Mouse (Mus musculus) hindbrain, embryonic 15.5 days (tissue): Measurements from ENCODE around the gene Entpd3. TPM values are rescaled to one million over a fixed set of nuclear protein-coding genes. Genes with fewer than 3 reads are reported as not detected.

Experiments used
- ATAC-seq: fragments of 200-750 bp; cut with Nextera tagmentation; 2 replicates; pipeline ENCODE4 v1.8.0; 2017; ENCODE audit warnings: low read depth, moderate number of reproducible peaks, moderate TSS enrichment; ENCODE audit not compliant: low FRiP score
- H3K27ac ChIP-seq: fragments of 300-500 bp; sonication (generic); replicated peaks from 2 replicates; pipeline ENCODE4 v1.5.1; 2015; ENCODE audit warnings: mild to moderate bottlenecking, inconsistent platforms
- H3K27me3 ChIP-seq: fragments of 300-500 bp; sonication (generic); 2 replicates; pipeline ENCODE4 v1.6.1; 2015; ENCODE audit warnings: control low read depth, inconsistent platforms
- H3K36me3 ChIP-seq: fragments of 300-500 bp; sonication (generic); 2 replicates; pipeline ENCODE4 v1.6.1; 2015; ENCODE audit warnings: control low read depth, inconsistent platforms
- H3K4me1 ChIP-seq: fragments of 300-500 bp; sonication (generic); replicated peaks from 2 replicates; pipeline ENCODE4 v1.6.1; 2015; ENCODE audit warnings: control low read depth, inconsistent platforms
- H3K4me2 ChIP-seq: fragments of 300-500 bp; sonication (generic); 2 replicates; pipeline ENCODE4 v1.6.1; 2015; ENCODE audit warnings: moderate library complexity, mild to moderate bottlenecking, inconsistent platforms
- H3K4me3 ChIP-seq: fragments of 300-500 bp; sonication (generic); 2 replicates; pipeline ENCODE4 v1.5.1; 2015; ENCODE audit warnings: mild to moderate bottlenecking, inconsistent platforms
- H3K9ac ChIP-seq: fragments of 300-500 bp; sonication (generic); 2 replicates; pipeline ENCODE4 v1.6.1; 2015; ENCODE audit warnings: inconsistent platforms
- H3K9me3 ChIP-seq: fragments of 300-500 bp; sonication (generic); 2 replicates; pipeline ENCODE4 v1.6.1; 2016; ENCODE audit warnings: control low read depth, inconsistent platforms
- WGBS: fragments of 180-500 bp; shearing (Covaris S2); methylation state at CpG from one replicate; pipeline ENCODE4 v1.1.7; 2015; 5-methylcytosine and 5-hydroxymethylcytosine counted together
- polyA plus RNA-seq: library from polyadenylated mRNA; unstranded; fragments of >200 nt; fragmentation: Nextera tagmentation; extraction: Ambion mirVana; gene quantifications from 2 replicates; pipeline ENCODE4 v1.2.1, GENCODE M21; 2015

Entpd3 gene
- polyA plus RNA-seq, 1 experiment from 2014 or later: 4.1 TPM

DNA sequence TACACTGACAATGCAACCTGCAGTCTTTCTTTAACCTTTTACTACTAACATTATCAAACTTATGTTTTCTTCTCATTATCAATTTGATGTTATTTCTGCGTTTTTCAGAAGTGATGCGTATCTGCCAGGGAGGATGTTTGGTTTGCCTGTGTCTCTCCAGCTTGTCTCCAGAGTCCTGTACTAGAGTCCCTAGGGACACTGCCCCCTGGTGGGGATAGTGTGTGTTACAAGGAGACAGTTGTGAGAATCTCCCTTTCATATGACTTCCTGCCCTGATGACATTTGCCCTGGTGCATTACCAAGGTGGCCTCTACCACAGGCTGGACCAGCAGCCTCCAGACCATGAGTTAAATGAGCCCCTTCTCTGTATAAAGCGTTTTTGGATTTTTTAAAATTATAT lies 46.9 kb downstream of the Entpd3 start:
- Histone ChIP-seq H3K4me2 (no peak overlapping the region), H3K9ac (no peak overlapping the region), H3K27me3 (no peaks in the 10 kb centered on the region), H3K4me3 (no peak overlapping the region), H3K36me3 (no peaks in the 10 kb centered on the region), H3K9me3 (no peaks in the 10 kb centered on the region), H3K4me1 (peaks cover 15% of the 10 kb centered on the region), H3K27ac (no peak overlapping the region)
- 11% methylated on average over 3 of the region's 3 CpGs for WGBS
- ATAC-seq: no peak

DNA sequence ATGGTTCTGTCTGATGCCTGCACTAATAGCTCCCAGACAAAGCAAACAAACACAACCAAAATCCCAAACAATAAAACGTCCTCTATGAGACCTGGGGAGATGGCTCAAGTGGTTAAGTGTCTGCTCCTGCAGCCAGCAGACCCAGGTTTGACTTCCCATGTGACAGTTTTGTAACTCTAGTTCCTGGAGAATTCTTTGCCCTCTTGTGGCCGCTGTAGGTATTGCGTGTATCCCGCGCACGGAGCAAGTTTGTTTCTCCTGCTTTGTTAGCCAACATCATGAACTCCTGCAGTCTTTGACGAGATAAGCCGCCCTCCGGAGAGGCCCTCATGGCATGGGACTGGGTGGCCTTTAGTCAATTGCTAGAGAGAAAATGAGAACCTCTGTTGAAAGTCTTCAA lies 51.9 kb downstream of the Entpd3 start:
- no peaks in the 10 kb centered on the region for H3K9me3 ChIP-seq
- H3K27me3 ChIP-seq: no peaks in the 10 kb centered on the region
- 4% methylated on average over 9 of the region's 9 CpGs for WGBS
- H3K27ac ChIP-seq: no peak overlapping the region
- H3K4me1 ChIP-seq: peaks cover 12% of the 10 kb centered on the region
- H3K36me3 ChIP-seq: no peaks in the 10 kb centered on the region
- no peak overlapping the region for H3K9ac ChIP-seq
- no peak for ATAC-seq
- no peak overlapping the region for H3K4me2 ChIP-seq
- H3K4me3 ChIP-seq: no peak overlapping the region

DNA sequence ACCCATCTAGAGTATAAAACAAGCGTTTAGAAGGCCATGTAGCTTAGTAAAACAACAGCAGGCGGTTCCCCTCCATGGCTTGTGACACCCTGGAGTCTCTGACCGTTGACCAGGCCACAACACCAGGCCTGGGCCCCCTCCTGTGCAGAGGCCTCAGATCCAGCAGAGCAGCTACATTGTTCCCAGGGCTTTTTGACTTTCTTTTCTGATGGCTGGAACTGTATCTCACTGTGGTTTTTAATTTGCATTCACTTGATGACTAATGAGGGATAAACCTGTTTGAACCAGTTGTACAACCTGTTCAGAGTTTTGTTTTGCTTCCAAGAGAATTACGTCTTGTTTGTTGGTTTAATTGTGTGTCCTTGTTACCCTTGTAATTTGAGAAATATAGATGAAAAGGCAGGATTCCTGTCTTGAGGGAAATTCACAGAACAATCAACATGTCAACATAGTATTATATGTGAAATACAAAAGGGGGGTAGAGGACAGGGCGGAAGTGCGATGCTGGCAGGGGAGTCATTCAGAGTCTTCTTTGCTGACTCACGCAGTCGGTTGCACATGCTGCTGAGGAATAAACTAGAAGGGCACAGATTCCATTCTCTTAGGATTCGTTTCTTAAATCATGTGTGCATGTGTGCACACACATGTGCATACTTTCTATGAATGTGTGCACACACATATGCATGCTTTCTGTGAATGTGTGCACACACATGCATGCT lies 53.9 kb downstream of the Entpd3 start:
- no peak overlapping the region for H3K9ac ChIP-seq
- no peak for ATAC-seq
- no peak overlapping the region for H3K4me3 ChIP-seq
- no peaks in the 10 kb centered on the region for H3K36me3 ChIP-seq
- H3K27me3 ChIP-seq: no peaks in the 10 kb centered on the region
- 48% methylated on average over 9 of the region's 9 CpGs for WGBS
- no peak overlapping the region for H3K27ac ChIP-seq
- H3K4me2 ChIP-seq: no peak overlapping the region
- peaks cover 12% of the 10 kb centered on the region for H3K4me1 ChIP-seq
- no peaks in the 10 kb centered on the region for H3K9me3 ChIP-seq

DNA sequence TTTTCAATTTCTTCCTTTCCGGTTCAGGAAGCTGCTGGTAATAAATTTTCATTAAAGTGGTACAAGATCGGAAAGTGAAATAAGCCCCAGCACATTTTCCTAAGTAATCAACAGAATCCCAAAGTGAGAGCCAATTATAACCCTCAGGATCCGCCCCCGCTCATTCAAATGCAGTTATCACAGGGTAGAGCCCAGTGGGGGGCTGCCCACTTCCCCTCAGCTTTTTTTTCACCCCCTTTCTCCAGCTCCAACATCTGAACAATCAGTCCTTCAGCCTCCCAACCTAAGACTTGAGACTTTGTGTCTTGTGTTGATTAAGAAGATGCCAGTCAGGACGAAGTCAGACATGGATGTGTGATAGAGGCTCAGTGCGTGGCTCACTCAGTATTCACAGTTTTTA lies 55.2 kb downstream of the Entpd3 start:
- ATAC-seq: no peak
- Histone ChIP-seq H3K27me3 (no peaks in the 10 kb centered on the region), H3K9me3 (no peaks in the 10 kb centered on the region), H3K4me3 (no peak overlapping the region), H3K4me2 (no peak overlapping the region), H3K36me3 (no peaks in the 10 kb centered on the region), H3K4me1 (peaks cover 12% of the 10 kb centered on the region), H3K9ac (no peak overlapping the region), H3K27ac (no peak overlapping the region)
- 40% methylated on average over 6 of the region's 6 CpGs for WGBS

DNA sequence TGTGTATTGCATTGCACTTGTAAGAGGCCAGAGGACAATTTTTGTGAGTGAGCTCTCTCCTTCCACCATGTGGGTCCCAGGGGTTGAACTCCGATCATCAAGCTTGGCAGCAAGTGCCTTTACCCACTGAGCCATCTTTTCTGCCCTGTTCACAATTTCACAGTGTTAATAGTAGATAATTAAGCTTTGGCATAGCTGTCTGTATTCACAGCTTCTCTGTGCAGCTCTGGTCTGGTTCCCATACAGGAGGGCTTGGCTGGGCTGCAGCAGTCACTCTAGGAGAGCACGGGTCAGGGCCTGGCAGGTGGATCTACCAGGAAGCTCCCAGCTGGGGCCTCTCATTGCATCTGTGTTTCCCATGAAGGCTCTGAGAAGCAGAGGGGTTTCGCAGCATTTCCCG lies 55.7 kb downstream of the Entpd3 start:
- no peak for ATAC-seq
- no peaks in the 10 kb centered on the region for H3K27me3 ChIP-seq
- H3K9ac ChIP-seq: no peak overlapping the region
- H3K27ac ChIP-seq: no peak overlapping the region
- no peak overlapping the region for H3K4me3 ChIP-seq
- H3K9me3 ChIP-seq: no peaks in the 10 kb centered on the region
- H3K4me2 ChIP-seq: no peak overlapping the region
- peaks cover 12% of the 10 kb centered on the region for H3K4me1 ChIP-seq
- WGBS: 47% methylated on average over 4 of the region's 4 CpGs
- H3K36me3 ChIP-seq: no peaks in the 10 kb centered on the region

DNA sequence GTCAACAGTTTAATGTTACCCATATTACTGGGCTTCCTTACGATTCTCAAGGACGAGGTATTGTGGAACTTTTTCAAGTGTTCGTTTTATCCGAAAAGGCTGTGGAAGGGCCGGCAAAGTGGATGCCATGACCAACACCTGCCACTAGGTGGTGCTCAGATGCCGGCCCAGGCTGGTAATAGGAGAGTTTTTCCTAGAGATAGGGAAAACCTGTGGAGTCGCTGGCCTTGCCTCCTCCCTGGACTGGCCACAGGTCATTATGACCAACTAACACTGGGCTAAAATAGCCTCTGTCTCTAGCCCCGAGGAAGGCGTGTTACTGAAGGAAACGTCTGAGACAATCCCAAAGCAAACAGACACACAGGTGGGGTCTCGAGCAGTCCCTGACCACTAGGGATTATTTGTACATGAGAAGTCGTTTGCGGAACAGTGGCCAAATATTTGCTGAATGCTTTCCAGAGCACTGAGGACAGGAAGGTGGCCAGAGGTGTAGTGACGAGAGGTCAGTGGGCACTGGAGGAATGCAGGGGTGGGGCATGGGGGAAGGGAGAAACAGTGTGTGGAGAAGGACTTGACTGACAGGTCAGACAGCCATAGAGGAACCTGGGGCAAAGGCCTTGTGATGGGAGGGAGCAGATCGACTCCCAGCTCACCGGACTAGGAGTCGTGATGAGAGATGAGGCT lies 62.0 kb downstream of the Entpd3 start:
- 23% methylated on average over 17 of the region's 17 CpGs for WGBS
- ATAC-seq: peak; percentile 37; the same call in 1 of the 2 replicates
- H3K27me3 ChIP-seq: peaks cover 2% of the 10 kb centered on the region; the same call in 1 of the 2 replicates
- no peaks in the 10 kb centered on the region for H3K36me3 ChIP-seq
- no peaks in the 10 kb centered on the region for H3K9me3 ChIP-seq
- H3K9ac ChIP-seq: no peak overlapping the region
- H3K27ac ChIP-seq: no peak overlapping the region
- H3K4me3 ChIP-seq: no peak overlapping the region
- H3K4me2 ChIP-seq: no peak overlapping the region
- peaks cover 25% of the 10 kb centered on the region for H3K4me1 ChIP-seq

DNA sequence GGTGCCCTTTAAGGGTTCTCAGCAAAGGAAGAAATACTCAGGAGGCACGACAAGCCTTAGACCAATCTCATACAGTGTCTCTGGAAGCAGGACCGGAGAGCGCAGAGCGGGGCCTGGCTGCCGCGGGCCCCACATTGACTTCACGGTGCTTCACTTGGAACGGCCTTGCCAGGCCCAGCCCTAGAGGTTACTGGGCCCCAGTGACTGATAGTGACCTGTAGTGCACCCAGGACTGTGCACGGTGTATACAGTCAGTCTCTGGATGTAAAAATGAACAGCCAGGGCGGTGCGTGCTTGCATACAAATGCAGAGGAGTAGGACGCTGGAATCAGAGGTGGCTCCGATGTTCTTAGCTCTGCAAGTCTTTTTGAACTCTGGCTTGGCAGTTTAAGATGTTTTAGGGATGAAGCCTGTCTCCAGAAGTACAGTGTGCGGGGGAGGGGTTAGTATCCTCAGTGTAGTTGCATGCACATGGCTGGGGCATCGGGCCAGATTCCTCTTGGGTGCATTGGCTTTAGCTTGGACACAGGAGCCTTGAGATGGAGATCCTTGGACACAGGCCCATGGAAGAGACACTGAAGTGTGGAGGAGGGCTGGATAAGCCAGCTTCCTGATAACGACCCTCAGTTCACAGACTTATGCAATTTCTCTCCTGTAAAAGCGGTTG lies 62.7 kb downstream of the Entpd3 start:
- Histone ChIP-seq H3K4me3 (0 out of 2 replicates have a peak overlapping the region, but pooled peaks have one; percentile 8), H3K9ac (no peak overlapping the region), H3K27ac (peak overlapping the region; percentile 21; the same call in 1 of the 2 replicates), H3K9me3 (no peaks in the 10 kb centered on the region), H3K4me2 (peak overlapping the region; percentile 49), H3K36me3 (no peaks in the 10 kb centered on the region), H3K4me1 (peaks cover 25% of the 10 kb centered on the region), H3K27me3 (peaks cover 2% of the 10 kb centered on the region; the same call in 1 of the 2 replicates)
- WGBS: 52% methylated on average over 17 of the region's 17 CpGs
- ATAC-seq: peak; percentile 61

DNA sequence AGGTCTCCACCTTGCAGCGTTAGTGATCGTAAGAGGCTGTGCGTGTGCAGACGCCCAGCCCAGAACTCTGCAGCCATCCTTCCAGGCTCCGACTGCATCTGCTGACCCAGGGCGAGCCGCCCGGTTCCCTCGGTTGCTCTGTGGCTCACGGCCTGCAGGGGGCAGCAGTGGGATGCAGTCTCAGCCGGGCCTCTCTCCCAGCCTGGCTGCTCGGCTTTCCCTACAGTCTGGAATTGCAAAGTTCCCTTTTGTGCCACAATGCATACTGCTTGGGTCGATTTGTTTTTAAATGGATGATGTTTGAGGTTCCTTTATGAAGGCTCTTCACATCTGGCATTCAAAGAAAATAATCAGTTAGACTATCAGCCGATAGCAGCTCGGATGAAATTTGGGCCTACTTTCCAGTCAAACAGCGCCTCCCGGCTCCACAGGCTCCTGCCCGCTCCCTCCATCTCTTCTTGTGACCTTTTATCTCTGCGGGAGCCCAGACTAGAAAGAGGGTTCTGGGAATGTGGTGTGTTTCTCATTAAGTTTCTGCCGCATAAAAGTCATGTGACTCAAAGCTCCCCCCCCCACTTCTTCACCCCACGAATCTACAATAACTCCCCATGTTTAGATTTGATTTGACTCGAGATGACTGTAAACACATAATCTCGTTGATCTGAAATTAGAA lies 63.4 kb downstream of the Entpd3 start:
- peak overlapping the region; percentile 49 for H3K4me2 ChIP-seq
- no peak overlapping the region for H3K9ac ChIP-seq
- 0 out of 2 replicates have a peak overlapping the region, but pooled peaks have one; percentile 8 for H3K4me3 ChIP-seq
- no peaks in the 10 kb centered on the region for H3K9me3 ChIP-seq
- peaks cover 25% of the 10 kb centered on the region for H3K4me1 ChIP-seq
- peaks cover 2% of the 10 kb centered on the region; the same call in 1 of the 2 replicates for H3K27me3 ChIP-seq
- peak overlapping the region; percentile 51; the same call in 1 of the 2 replicates for H3K27ac ChIP-seq
- ATAC-seq: peak; percentile 90
- H3K36me3 ChIP-seq: no peaks in the 10 kb centered on the region
- WGBS: 3% methylated on average over 23 of the region's 23 CpGs

DNA sequence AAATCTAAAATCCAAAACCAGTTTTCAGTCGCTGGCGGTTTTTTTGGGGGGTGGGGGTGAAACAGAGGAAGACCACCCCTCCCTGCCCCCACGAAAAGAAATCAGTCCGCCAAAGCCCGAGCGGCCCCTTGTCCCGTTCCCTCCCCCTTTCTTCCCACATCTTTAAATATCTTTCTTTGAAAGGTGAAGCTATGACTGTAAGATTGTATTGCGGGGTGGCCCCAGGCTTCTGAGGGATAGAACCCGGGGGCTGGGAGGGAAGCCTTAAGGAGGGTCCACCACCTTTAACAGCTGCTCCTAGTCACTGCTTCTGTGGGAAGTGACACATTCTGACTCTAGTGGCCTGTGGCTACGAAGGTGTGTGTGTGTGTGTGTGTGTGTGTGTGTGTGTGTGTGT lies 63.9 kb downstream of the Entpd3 start:
- peak overlapping the region; percentile 49 for H3K4me2 ChIP-seq
- H3K9me3 ChIP-seq: no peaks in the 10 kb centered on the region
- H3K9ac ChIP-seq: no peak overlapping the region
- H3K27me3 ChIP-seq: peaks cover 2% of the 10 kb centered on the region; the same call in 1 of the 2 replicates
- no peak for ATAC-seq
- no peak overlapping the region for H3K4me3 ChIP-seq
- H3K4me1 ChIP-seq: peaks cover 25% of the 10 kb centered on the region
- 14% methylated on average over 10 of the region's 10 CpGs for WGBS
- H3K36me3 ChIP-seq: no peaks in the 10 kb centered on the region
- H3K27ac ChIP-seq: peak overlapping the region; percentile 51; the same call in 1 of the 2 replicates

- Histone ChIP-seq H3K9me3 (no peaks in the 10 kb centered on the region), H3K27ac (no peak overlapping the region), H3K27me3 (peaks cover 2% of the 10 kb centered on the region; the same call in 1 of the 2 replicates), H3K9ac (no peak overlapping the region), H3K4me1 (peaks cover 25% of the 10 kb centered on the region), H3K36me3 (no peaks in the 10 kb centered on the region), H3K4me3 (no peak overlapping the region), H3K4me2 (no peak overlapping the region)
- no peak for ATAC-seq
- 44% methylated on average over 12 of the region's 12 CpGs for WGBS
Measured at GRCm38 (mm10) chr9:120603956-120604355, 64.3 kb downstream of the Entpd3 start.

- Histone ChIP-seq H3K4me2 (no peak overlapping the region), H3K9me3 (no peaks in the 10 kb centered on the region), H3K4me1 (no peaks in the 10 kb centered on the region), H3K4me3 (no peak overlapping the region), H3K9ac (no peak overlapping the region), H3K27me3 (no peaks in the 10 kb centered on the region), H3K27ac (no peak overlapping the region), H3K36me3 (no peaks in the 10 kb centered on the region)
- no peak for ATAC-seq
Measured at GRCm38 (mm10) chr9:120611055-120611454, 71.4 kb downstream of the Entpd3 start.
